Mouse (Mus musculus) spleen, postnatal 10 days (tissue): ENCODE measurements at regions not wholly inside any gene's neighbourhood (a gene's known extent, or its start where the extent isn't known, plus 50 kb on each side); places are given as distances from the start of the nearest gene placed in this dataset.

ENCODE experiments used
- DNase-seq, 2 experiments: peaks; one replicate each; pipeline ENCODE4 v3.0.0; 2021 to 2022; ENCODE audit warnings: low spot score in 2 of 2

GRCm38 (mm10) chr2:47945061-47945460, 868.8 kb upstream of the Acvr2a start:
- no peak for DNase-seq

- no peak for DNase-seq
Measured at GRCm38 (mm10) chr2:47991132-47991531, 822.8 kb upstream of the Acvr2a start.

- no peak for DNase-seq
Measured at GRCm38 (mm10) chr2:47994185-47994584, 819.7 kb upstream of the Acvr2a start.

GRCm38 (mm10) chr2:48001230-48001629, 812.7 kb upstream of the Acvr2a start:
- DNase-seq: no peak

- DNase-seq: peak in 1 of 2 experiments; percentile 13
Measured at GRCm38 (mm10) chr2:48001800-48002507, 812.0 kb upstream of the Acvr2a start.

GRCm38 (mm10) chr2:48010308-48010707, 803.6 kb upstream of the Acvr2a start:
- DNase-seq: no peak

- DNase-seq: no peak
Measured at GRCm38 (mm10) chr2:48027559-48027958, 786.4 kb upstream of the Acvr2a start.

GRCm38 (mm10) chr2:48061375-48061774, 752.5 kb upstream of the Acvr2a start:
- no peak for DNase-seq

- DNase-seq: no peak
Measured at GRCm38 (mm10) chr2:48063436-48063835, 750.5 kb upstream of the Acvr2a start.

- DNase-seq: no peak
Measured at GRCm38 (mm10) chr2:48065162-48065561, 748.7 kb upstream of the Acvr2a start.

GRCm38 (mm10) chr2:48082120-48082799, 731.6 kb upstream of the Acvr2a start:
- DNase-seq: no peak

- no peak for DNase-seq
Measured at GRCm38 (mm10) chr2:48098287-48098686, 715.6 kb upstream of the Acvr2a start.

- DNase-seq: no peak
Measured at GRCm38 (mm10) chr2:48098931-48099531, 714.9 kb upstream of the Acvr2a start.

- DNase-seq: no peak
Measured at GRCm38 (mm10) chr2:48123662-48124061, 690.2 kb upstream of the Acvr2a start.

- no peak for DNase-seq
Measured at GRCm38 (mm10) chr2:48138051-48138611, 675.8 kb upstream of the Acvr2a start.

- no peak for DNase-seq
Measured at GRCm38 (mm10) chr2:48141281-48141680, 672.6 kb upstream of the Acvr2a start.

- DNase-seq: no peak
Measured at GRCm38 (mm10) chr2:48154706-48155105, 659.2 kb upstream of the Acvr2a start.

- DNase-seq: no peak
Measured at GRCm38 (mm10) chr2:48172626-48173025, 641.3 kb upstream of the Acvr2a start.

GRCm38 (mm10) chr2:48186161-48186560, 627.7 kb upstream of the Acvr2a start:
- no peak for DNase-seq

- no peak for DNase-seq
Measured at GRCm38 (mm10) chr2:48186609-48187008, 627.3 kb upstream of the Acvr2a start.

GRCm38 (mm10) chr2:48211804-48212203, 602.1 kb upstream of the Acvr2a start:
- DNase-seq: no peak

GRCm38 (mm10) chr2:48220771-48221170, 593.1 kb upstream of the Acvr2a start:
- DNase-seq: no peak
